8 mouse cellular contexts compared by ENCODE assay signal in genomic region chr19:55218741-55219221, GRCm38 (mm10). TPM values are rescaled to one million over a fixed set of nuclear protein-coding genes. Genes with fewer than 3 reads are reported as not detected.
DNase-seq lines count a peak whose midpoint lies in the region; ATAC-seq and TF ChIP-seq lines count a peak whose summit lies in the region.

No protein-coding gene starts in this region.

- H3K27ac ChIP-seq in layer of hippocampus, adult 2 months, result peak overlapping the region; percentile 87
- H3K27ac ChIP-seq in embryonic facial prominence, embryonic 13.5 days, result no peak overlapping the region
- H3K27ac ChIP-seq in limb, embryonic 12.5 days, result no peak overlapping the region
- H3K27ac ChIP-seq in neural tube, embryonic 14.5 days (ENCODE audit: low read depth, low read length), result no peak overlapping the region

- no peak for ATAC-seq in embryonic facial prominence, embryonic 13.5 days (ENCODE audit: insufficient number of reproducible peaks, insufficient read depth, low FRiP score, low TSS enrichment, low read depth)
- ATAC-seq in limb, embryonic 12.5 days (ENCODE audit: insufficient number of reproducible peaks, insufficient read depth, low FRiP score, low TSS enrichment, low read depth), result no peak
- peak; percentile 41; the same call in 1 of the 2 replicates for ATAC-seq in neural tube, embryonic 14.5 days (ENCODE audit: low read depth)

- peak overlapping the region; percentile 61 for H3K4me2 ChIP-seq in embryonic facial prominence, embryonic 13.5 days
- peak overlapping the region; percentile 56 for H3K4me2 ChIP-seq in limb, embryonic 12.5 days
- peak overlapping the region; percentile 41 for H3K4me2 ChIP-seq in neural tube, embryonic 14.5 days (ENCODE audit: low read depth, low read length)

- H3K9me3 ChIP-seq in embryonic facial prominence, embryonic 13.5 days, result no peaks in the 10 kb centered on the region
- no peaks in the 10 kb centered on the region for H3K9me3 ChIP-seq in limb, embryonic 12.5 days
- H3K9me3 ChIP-seq in neural tube, embryonic 14.5 days (ENCODE audit: control insufficient read depth, low read length), result no peaks in the 10 kb centered on the region

- no peak for DNase-seq in layer of hippocampus, adult 2 months (ENCODE audit: low spot score in 2 of 2)
- no peak for DNase-seq in layer of hippocampus, adult 9-10 months (ENCODE audit: low spot score)
- no peak for DNase-seq in adrenal gland, postnatal 36 days
- no peak for DNase-seq in right cerebral cortex, adult 18-20 months
- no peak for DNase-seq in gastrocnemius, postnatal 10 days

- 14% methylated on average over 12 of the region's 12 CpGs for WGBS in embryonic facial prominence, embryonic 13.5 days
- WGBS in limb, embryonic 12.5 days, result 22% methylated on average over 12 of the region's 12 CpGs
- WGBS in neural tube, embryonic 14.5 days, result 36% methylated on average over 12 of the region's 12 CpGs

- peaks cover 15% of the 10 kb centered on the region for H3K4me1 ChIP-seq in embryonic facial prominence, embryonic 13.5 days
- H3K4me1 ChIP-seq in limb, embryonic 12.5 days (replicated peaks), result peaks cover 18% of the 10 kb centered on the region
- no peaks in the 10 kb centered on the region for H3K4me1 ChIP-seq in neural tube, embryonic 14.5 days (ENCODE audit: control insufficient read depth, insufficient read depth, low read length)

- H3K9ac ChIP-seq in embryonic facial prominence, embryonic 13.5 days, result peak overlapping the region; percentile 69
- 0 out of 2 replicates have a peak overlapping the region, but pooled peaks have one; percentile 35 for H3K9ac ChIP-seq in limb, embryonic 12.5 days (replicated peaks)
- no peak overlapping the region; the same call in 1 of the 2 replicates for H3K9ac ChIP-seq in neural tube, embryonic 14.5 days (replicated peaks; ENCODE audit: low read depth, low read length)

- TF ChIP-seq CTCF in layer of hippocampus, adult 2 months (conservative IDR thresholded peaks at IDR 0.05), result no peak

- H3K4me3 ChIP-seq in layer of hippocampus, adult 2 months, result peak overlapping the region; percentile 45
- H3K4me3 ChIP-seq in embryonic facial prominence, embryonic 13.5 days, result peak overlapping the region; percentile 46
- peak overlapping the region; percentile 35 for H3K4me3 ChIP-seq in limb, embryonic 12.5 days (replicated peaks)
- peak overlapping the region; percentile 12; the same call in 1 of the 2 replicates for H3K4me3 ChIP-seq in neural tube, embryonic 14.5 days (ENCODE audit: low read depth, low read length)

- no peaks in the 10 kb centered on the region for H3K36me3 ChIP-seq in embryonic facial prominence, embryonic 13.5 days
- no peaks in the 10 kb centered on the region for H3K36me3 ChIP-seq in limb, embryonic 12.5 days
- no peaks in the 10 kb centered on the region for H3K36me3 ChIP-seq in neural tube, embryonic 14.5 days (ENCODE audit: control insufficient read depth, insufficient read depth, low read length)

- no peaks in the 10 kb centered on the region for H3K27me3 ChIP-seq in embryonic facial prominence, embryonic 13.5 days
- no peaks in the 10 kb centered on the region; the same call in 1 of the 2 replicates for H3K27me3 ChIP-seq in limb, embryonic 12.5 days
- H3K27me3 ChIP-seq in neural tube, embryonic 14.5 days (ENCODE audit: control insufficient read depth, insufficient read depth, low read length), result no peaks in the 10 kb centered on the region

RNA-seq across cellular contexts. Expression of gene Gucy2g, which starts 22.3 kb away (rescaled TPM):
- total RNA-seq in layer of hippocampus, adult 2 months (2021), result 1 to 10 TPM in 1 of 2 experiments, under 1 TPM in 1; 0.69 to 1.0 TPM
- 0.06 TPM in 1 of 2 replicates, not detected in the other for polyA plus RNA-seq in embryonic facial prominence, embryonic 13.5 days (2015; fragmentation: Nextera tagmentation; extraction: Ambion mirVana)
- not detected in 2 replicates for polyA plus RNA-seq in limb, embryonic 12.5 days (2016; fragmentation: Nextera tagmentation; extraction: Ambion mirVana)
- 0.05 TPM in 1 of 2 replicates, not detected in the other for polyA plus RNA-seq in neural tube, embryonic 14.5 days (2014; fragmentation: Nextera tagmentation; extraction: Ambion mirVana)
- total RNA-seq in adrenal gland, postnatal 36 days (2021), result not detected
- total RNA-seq in gastrocnemius, postnatal 10 days (2021), result under 1 TPM; 0.11 to 0.16 TPM

RNA-seq across cellular contexts. Expression of gene Acsl5, which starts 33.0 kb away (rescaled TPM):
- total RNA-seq in layer of hippocampus, adult 2 months (2021), result 10 to 100 TPM; 33.6 to 42.2 TPM
- 34.2 and 34.8 TPM in 2 replicates for polyA plus RNA-seq in embryonic facial prominence, embryonic 13.5 days (2015; fragmentation: Nextera tagmentation; extraction: Ambion mirVana)
- polyA plus RNA-seq in limb, embryonic 12.5 days (2016; fragmentation: Nextera tagmentation; extraction: Ambion mirVana), result 18.9 and 21.2 TPM in 2 replicates
- polyA plus RNA-seq in neural tube, embryonic 14.5 days (2014; fragmentation: Nextera tagmentation; extraction: Ambion mirVana), result 14.6 and 19.7 TPM in 2 replicates
- total RNA-seq in adrenal gland, postnatal 36 days (2021), result 100 to 1,000 TPM; 127 to 171 TPM
- 10 to 100 TPM in 1 of 2 experiments, 1 to 10 TPM in 1; 6.2 to 12.6 TPM for total RNA-seq in gastrocnemius, postnatal 10 days (2021)

RNA-seq across cellular contexts. Expression of gene Tectb, which starts 38.2 kb away (rescaled TPM):
- under 1 TPM in 1 of 2 experiments, not detected in 1; 0.15 TPM for total RNA-seq in layer of hippocampus, adult 2 months (2021)
- not detected in 2 replicates for polyA plus RNA-seq in embryonic facial prominence, embryonic 13.5 days (2015; fragmentation: Nextera tagmentation; extraction: Ambion mirVana)
- polyA plus RNA-seq in limb, embryonic 12.5 days (2016; fragmentation: Nextera tagmentation; extraction: Ambion mirVana), result not detected in 2 replicates
- polyA plus RNA-seq in neural tube, embryonic 14.5 days (2014; fragmentation: Nextera tagmentation; extraction: Ambion mirVana), result 0.12 TPM in 1 of 2 replicates, not detected in the other
- total RNA-seq in adrenal gland, postnatal 36 days (2021), result 1 to 10 TPM in 1 of 2 experiments, under 1 TPM in 1; 0.40 to 1.2 TPM
- 1 to 10 TPM in 1 of 2 experiments, under 1 TPM in 1; 0.79 to 1.3 TPM for total RNA-seq in gastrocnemius, postnatal 10 days (2021)
